Mouse (Mus musculus) cortical plate, adult 2 months (tissue): ENCODE measurements at regions not wholly inside any gene's neighbourhood (a gene's known extent, or its start where the extent isn't known, plus 50 kb on each side); places are given as distances from the start of the nearest gene placed in this dataset.

ENCODE experiments used
- CTCF ChIP-seq: fragments of 200-500 bp; IDR thresholded peaks from 2 replicates; pipeline ENCODE4 v1.5.1; 2011; ENCODE audit warnings: mild to moderate bottlenecking, control low read depth, low read length; ENCODE audit not compliant: insufficient read depth; ENCODE audit errors: extremely low read depth
- POLR2A ChIP-seq: fragments of 200-500 bp; IDR thresholded peaks from 2 replicates; pipeline ENCODE4 v1.6.1; 2011; ENCODE audit warnings: mild to moderate bottlenecking, low read length, control low read depth; ENCODE audit not compliant: insufficient read depth; ENCODE audit errors: extremely low read depth

DNA sequence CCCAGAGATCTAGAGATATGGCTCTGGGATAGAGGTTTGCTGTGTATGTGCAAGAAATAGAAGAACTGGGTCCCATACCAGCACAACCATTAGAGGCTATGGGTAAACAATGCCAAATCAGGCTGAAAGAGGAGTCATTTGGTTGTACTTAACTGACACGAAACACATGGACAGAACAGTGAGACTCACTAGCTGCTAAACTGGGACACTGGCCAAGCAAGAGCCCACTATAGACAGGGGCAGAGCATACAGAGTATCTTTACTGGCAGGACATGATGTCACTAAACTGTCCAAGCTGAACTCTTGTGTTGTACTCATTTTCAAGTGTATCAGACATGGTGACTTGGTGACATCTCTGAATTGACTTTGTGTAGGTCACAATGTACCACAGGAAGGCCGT lies 371.3 kb upstream of the Dynlrb2 start:
- TF ChIP-seq POLR2A, result no peak
- TF ChIP-seq CTCF, result no peak
